Mouse (Mus musculus): ENCODE measurements at regions not wholly inside any gene's neighbourhood (a gene's known extent, or its start where the extent isn't known, plus 50 kb on each side); places are given as distances from the start of the nearest gene placed in this dataset.

- no peak for TF ChIP-seq POLR2A (IDR thresholded peaks at IDR 0.05; ENCODE audit: insufficient read depth, low read depth, low read length)
- TF ChIP-seq EP300 (IDR thresholded peaks at IDR 0.05; ENCODE audit: insufficient read depth, low read depth, low read length), result no peak
- no peak for TF ChIP-seq CTCF (IDR thresholded peaks at IDR 0.05)
Observed at GRCm38 (mm10) chr5:51241156-51241555, 326.4 kb downstream of the Ppargc1a start.

All from heart, adult 2 months (tissue).